Mouse (Mus musculus) WW6 (cell line): ENCODE measurements around the gene Usf1.

Experiments
- DNase-seq: peaks from one replicate; pipeline ENCODE4 v3.0.0-alpha.2; 2013; ENCODE audit warnings: low read depth, low spot score

Gene Usf1

GRCm38 (mm10) chr1:171418660-171419059, 7.5 kb downstream of the Usf1 start, which contains the start of gene Tstd1:
TSS of gene Tstd1 (plus strand) at chr1:171418872.
- DNase-seq: no peak

DNA sequence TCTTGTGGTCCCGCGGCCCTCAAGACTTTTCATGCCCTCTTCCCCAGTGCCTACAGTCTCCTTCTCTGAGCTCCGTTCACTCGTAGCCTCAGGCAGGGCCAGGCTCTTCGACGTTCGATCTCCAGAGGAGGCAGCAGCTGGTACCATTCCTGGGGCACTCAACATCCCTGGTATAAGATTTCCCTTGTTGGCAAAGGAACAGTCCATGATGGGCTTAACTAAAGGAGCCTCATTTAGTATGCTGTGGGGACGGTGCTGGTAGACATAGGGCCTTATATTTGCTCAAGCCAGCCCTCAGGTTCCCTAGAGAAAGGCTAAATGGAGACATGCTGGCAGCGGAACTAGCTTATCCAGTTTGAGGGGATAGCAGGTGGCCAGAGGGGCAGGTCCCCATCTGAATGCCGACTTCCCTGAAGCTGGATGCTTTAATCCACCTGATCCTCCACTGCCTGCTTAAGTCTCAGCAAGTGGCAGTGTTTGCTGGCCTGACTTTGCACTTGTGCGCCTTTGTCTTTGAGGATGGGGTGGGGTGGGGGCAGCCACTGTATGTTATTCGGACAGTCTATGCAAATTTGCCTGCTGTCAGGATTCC, 8.3 kb downstream of the Usf1 start:
- DNase-seq: no peak

GRCm38 (mm10) chr1:171419905-171420304, 8.8 kb downstream of the Usf1 start:
- no peak for DNase-seq

DNA sequence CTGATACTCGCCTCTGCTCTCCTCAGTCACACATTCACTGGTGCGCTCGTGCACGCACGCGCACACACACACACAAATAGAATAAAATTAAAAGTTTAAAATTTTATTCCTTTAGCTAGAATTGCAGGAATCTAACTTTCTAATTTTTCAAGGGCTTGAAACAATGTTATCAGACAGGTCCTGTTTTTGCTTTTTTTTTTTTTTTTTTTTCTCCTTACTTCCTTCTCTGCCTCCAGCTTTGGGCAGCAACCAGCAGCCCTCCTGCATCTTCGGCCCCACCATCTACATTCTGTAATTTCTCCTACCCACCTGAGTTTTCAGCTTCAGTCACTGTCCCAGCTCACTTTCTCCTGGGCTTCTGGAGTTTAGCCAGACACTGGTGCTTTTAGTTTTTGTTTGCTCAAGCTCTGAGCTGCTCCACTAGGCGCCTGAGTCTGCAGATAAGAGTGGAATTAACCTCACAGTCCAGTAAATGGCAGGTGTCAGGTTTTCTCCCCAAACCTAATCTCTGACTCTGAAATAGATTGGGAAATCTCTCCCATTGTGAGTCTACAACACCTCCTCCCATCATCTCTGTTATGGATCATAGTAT, 11.5 kb downstream of the Usf1 start:
- DNase-seq: no peak

DNA sequence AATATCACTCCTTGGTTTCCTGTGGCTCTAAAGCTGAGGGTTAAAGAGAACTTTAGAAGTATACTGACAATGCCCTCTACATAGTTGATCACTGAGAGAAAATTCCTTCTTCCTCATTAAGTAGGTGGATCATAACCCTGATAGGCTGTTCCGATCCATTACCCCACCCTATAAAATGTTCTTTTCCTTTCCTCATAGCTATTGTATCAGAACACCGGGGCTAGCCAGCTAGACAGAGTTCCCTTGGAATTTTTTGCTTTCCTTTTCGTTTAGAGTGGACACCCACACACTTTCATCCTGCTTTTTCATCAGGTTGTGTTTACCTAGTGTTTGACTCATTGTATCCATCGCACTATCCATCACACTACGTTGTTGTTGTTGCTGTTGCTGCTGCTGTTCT, 13.5 kb downstream of the Usf1 start:
- DNase-seq: no peak

DNA sequence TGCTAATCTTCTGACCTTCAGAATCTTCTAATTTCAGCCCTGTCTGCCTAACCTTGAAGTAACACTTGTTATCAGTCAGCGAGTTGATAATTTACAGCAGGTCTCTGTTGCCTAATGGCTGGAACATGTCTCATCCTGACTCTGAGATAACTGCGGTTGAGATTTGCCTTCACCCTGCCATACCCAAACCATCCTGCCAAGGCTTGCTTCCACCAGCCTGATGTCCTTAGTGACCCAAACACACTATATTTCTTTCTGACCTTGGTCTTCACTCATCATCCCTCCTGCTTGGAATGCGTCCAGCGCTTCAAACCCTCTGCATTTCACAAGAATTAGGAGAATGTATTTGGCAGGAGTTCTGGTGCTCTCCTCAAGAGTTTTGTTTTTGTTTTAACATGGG, 14.0 kb downstream of the Usf1 start:
- no peak for DNase-seq

DNA sequence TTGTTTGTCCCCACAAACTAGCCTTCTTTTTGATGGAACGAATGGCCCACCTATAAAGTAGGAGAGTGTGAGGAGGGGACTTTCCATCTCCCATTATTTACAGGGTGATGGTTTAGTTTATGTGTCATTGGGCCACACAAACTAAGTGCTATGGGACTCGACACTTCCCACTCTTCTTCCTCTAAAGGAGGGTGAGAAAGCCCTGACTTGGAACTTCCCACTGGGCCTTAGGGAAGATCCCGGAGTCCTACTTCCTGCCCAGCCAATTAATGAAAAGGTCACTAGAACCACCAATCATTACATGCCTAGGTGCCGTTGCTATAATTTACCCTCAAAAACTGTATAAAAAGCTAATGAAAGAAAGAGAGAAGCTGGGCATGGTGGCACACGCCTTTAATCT, 21.0 kb downstream of the Usf1 start:
- DNase-seq: no peak

- DNase-seq: no peak
Observed at GRCm38 (mm10) chr1:171435288-171435814, 24.2 kb downstream of the Usf1 start.

GRCm38 (mm10) chr1:171435974-171436373, 24.9 kb downstream of the Usf1 start:
- DNase-seq: no peak

GRCm38 (mm10) chr1:171437264-171438013, 26.3 kb downstream of the Usf1 start, which contains the start of gene F11r:
TSS of gene F11r (plus strand) at chr1:171437535.
- peak; percentile 88 for DNase-seq

- DNase-seq: no peak
Observed at GRCm38 (mm10) chr1:171438014-171438670, 27.0 kb downstream of the Usf1 start.

- no peak for DNase-seq
Observed at GRCm38 (mm10) chr1:171439072-171439471, 28.0 kb downstream of the Usf1 start.

GRCm38 (mm10) chr1:171440025-171440725, 29.1 kb downstream of the Usf1 start:
- DNase-seq: no peak

- no peak for DNase-seq
Observed at GRCm38 (mm10) chr1:171441466-171442412, 30.6 kb downstream of the Usf1 start.

GRCm38 (mm10) chr1:171442413-171442760, 31.3 kb downstream of the Usf1 start:
- no peak for DNase-seq

DNA sequence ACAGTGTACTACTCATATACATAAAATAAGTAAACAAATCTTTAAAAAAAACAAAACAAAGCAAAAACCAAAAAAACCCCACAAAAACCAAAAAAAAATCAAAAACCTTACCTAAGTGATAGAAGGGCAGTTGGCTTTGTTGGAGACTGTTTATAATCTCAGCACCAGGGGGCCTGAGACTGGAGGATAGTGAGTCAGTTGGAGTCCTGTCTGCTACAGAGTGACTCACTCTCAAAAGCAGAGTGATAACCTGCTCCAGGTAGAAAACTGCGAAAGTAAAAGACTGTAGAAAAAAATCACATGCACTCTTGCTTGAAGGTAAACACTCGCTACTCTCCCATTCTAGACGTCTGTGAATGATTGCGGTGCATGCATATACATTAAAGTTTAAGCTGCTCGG, 33.9 kb downstream of the Usf1 start:
- DNase-seq: no peak

DNA sequence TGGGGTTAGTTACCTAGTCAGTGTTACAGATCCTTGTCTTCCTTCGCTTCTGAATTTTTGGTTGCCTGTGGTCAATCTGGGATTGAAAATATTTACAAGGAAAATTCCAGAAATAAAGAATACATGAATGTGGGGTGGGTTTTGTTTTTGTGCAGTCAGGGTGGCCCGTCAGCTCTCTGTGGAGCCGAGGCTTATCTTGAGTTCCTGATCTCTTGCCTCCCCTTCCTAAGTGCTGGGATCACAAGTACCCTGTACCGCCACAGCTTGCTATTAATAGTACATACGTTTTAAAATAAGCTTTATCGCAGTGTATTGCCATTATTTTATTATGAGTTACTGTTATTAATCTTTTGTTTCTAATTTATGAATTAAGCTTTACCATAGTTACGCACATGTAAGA, 35.7 kb downstream of the Usf1 start:
- no peak for DNase-seq

GRCm38 (mm10) chr1:171447692-171448091, 36.6 kb downstream of the Usf1 start:
- DNase-seq: no peak

GRCm38 (mm10) chr1:171450062-171450461, 38.9 kb downstream of the Usf1 start:
- DNase-seq: no peak

GRCm38 (mm10) chr1:171451001-171451400, 39.9 kb downstream of the Usf1 start:
- DNase-seq: no peak
